Mouse (Mus musculus) heart, embryonic 13.5 days (tissue): ENCODE measurements around the gene Adar. TPM values are rescaled to one million over a fixed set of nuclear protein-coding genes. Genes with fewer than 3 reads are reported as not detected.
A peak's percentile ranks its signal among the peaks of the same experiment; 100 is the strongest.

Source experiments
- ATAC-seq: fragments of 200-750 bp; cut with Nextera tagmentation; 2 replicates; pipeline ENCODE4 v1.8.0; 2017; ENCODE audit warnings: moderate TSS enrichment; ENCODE audit not compliant: insufficient number of reproducible peaks, low FRiP score, low TSS enrichment; ENCODE audit errors: extremely low read depth
- H3K27ac ChIP-seq: fragments of 300-500 bp; sonication (generic); replicated peaks from 2 replicates; pipeline ENCODE4 v1.5.1; 2015; ENCODE audit warnings: moderate library complexity, mild to moderate bottlenecking, inconsistent platforms
- H3K27me3 ChIP-seq: fragments of 300-500 bp; sonication (generic); replicated peaks from 2 replicates; pipeline ENCODE4 v1.6.1; 2015; ENCODE audit warnings: mild to moderate bottlenecking, inconsistent platforms
- H3K36me3 ChIP-seq: fragments of 300-500 bp; sonication (generic); 2 replicates; pipeline ENCODE4 v1.6.1; 2015; ENCODE audit warnings: mild to moderate bottlenecking, inconsistent platforms
- H3K4me1 ChIP-seq: fragments of 300-500 bp; sonication (generic); 2 replicates; pipeline ENCODE4 v1.6.1; 2015; ENCODE audit warnings: inconsistent platforms
- H3K4me2 ChIP-seq: fragments of 300-500 bp; sonication (generic); 2 replicates; pipeline ENCODE4 v1.6.1; 2015; ENCODE audit warnings: inconsistent platforms, mild to moderate bottlenecking, moderate library complexity
- H3K4me3 ChIP-seq: fragments of 300-500 bp; sonication (generic); 2 replicates; pipeline ENCODE4 v1.5.1; 2015; ENCODE audit warnings: moderate library complexity, mild to moderate bottlenecking, inconsistent platforms
- H3K9ac ChIP-seq: fragments of 300-500 bp; sonication (generic); 2 replicates; pipeline ENCODE4 v1.6.1; 2015; ENCODE audit warnings: inconsistent platforms, mild to moderate bottlenecking, moderate library complexity
- H3K9me3 ChIP-seq: fragments of 300-500 bp; sonication (generic); 2 replicates; pipeline ENCODE4 v1.6.1; 2016; ENCODE audit warnings: inconsistent platforms
- WGBS: fragments of 180-500 bp; shearing (Covaris S2); methylation state at CpG from one replicate; pipeline ENCODE4 v1.1.7; 2015; ENCODE audit warnings: mixed read lengths; 5-methylcytosine and 5-hydroxymethylcytosine counted together
- polyA plus RNA-seq: library from polyadenylated mRNA; unstranded; fragments of >200 nt; fragmentation: Nextera tagmentation; extraction: Ambion mirVana; gene quantifications from 2 replicates; pipeline ENCODE4 v1.2.1, GENCODE M21; 2015

Adar gene
- polyA plus RNA-seq, 1 experiment from 2014 or later: 7.8 TPM

- Histone ChIP-seq H3K27ac (no peak overlapping the region), H3K9me3 (no peaks in the 10 kb centered on the region), H3K36me3 (no peaks in the 10 kb centered on the region), H3K4me2 (no peak overlapping the region), H3K4me3 (no peak overlapping the region), H3K27me3 (peaks cover 12% of the 10 kb centered on the region; the same call in 1 of the 2 replicates), H3K4me1 (no peaks in the 10 kb centered on the region), H3K9ac (no peak overlapping the region)
- ATAC-seq: no peak
- 76% methylated on average over 11 of the region's 11 CpGs for WGBS
Measured at GRCm38 (mm10) chr3:89700461-89700860, 14.4 kb upstream of the Adar start.

DNA sequence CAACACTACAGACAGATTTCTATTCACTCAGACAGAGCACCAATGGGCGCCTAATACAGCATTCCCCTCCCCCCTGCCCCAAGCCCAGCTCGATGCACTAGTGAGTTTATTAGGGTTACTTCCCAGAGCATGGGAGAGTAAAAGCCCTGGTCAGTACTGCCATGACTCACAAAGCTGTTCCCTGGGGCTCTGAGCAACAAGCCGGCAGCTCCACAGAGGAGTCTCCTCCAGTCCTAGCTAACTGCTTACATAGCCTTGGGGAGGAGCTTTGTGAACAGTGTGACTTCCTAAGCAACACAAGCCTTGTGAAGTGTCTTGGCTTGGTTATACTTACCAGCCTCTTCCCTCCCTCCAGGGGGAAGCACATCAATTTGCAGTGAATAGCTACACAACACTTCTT lies 11.2 kb upstream of the Adar start:
- no peak overlapping the region for H3K4me2 ChIP-seq
- no peak overlapping the region for H3K9ac ChIP-seq
- no peak overlapping the region for H3K4me3 ChIP-seq
- no peaks in the 10 kb centered on the region for H3K4me1 ChIP-seq
- WGBS: 33% methylated on average over 3 of the region's 3 CpGs
- H3K9me3 ChIP-seq: no peaks in the 10 kb centered on the region
- peaks cover 17% of the 10 kb centered on the region; the same call in 1 of the 2 replicates for H3K27me3 ChIP-seq
- ATAC-seq: no peak
- no peaks in the 10 kb centered on the region for H3K36me3 ChIP-seq
- no peak overlapping the region for H3K27ac ChIP-seq

DNA sequence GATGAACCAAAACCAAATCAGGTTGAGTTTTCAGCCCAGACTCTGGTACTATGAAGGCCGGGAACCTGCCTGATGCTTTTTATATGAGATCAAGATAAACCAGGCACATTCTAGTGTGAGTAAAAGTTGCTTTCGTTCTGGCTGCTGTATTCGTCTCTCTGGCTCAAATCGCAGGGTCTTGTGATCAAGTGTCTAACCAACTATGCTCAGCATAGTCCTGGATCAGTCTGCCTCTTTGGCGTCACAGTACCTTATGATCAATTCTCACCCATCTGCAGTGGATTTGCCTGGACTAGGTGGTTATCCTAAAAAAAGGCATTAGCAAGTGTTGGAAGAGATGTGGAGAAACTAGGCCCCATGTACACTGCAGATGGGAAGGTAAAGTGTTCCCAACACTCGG lies 10.8 kb upstream of the Adar start:
- WGBS: 64% methylated on average over 6 of the region's 6 CpGs

GRCm38 (mm10) chr3:89715207-89715966 lies 565 bp downstream of the Adar start:
- Histone ChIP-seq H3K4me2 (peak overlapping the region; percentile 95), H3K4me3 (peak overlapping the region; percentile 94), H3K9ac (peak overlapping the region; percentile 95), H3K9me3 (no peaks in the 10 kb centered on the region), H3K36me3 (no peaks in the 10 kb centered on the region), H3K4me1 (peaks cover 32% of the 10 kb centered on the region), H3K27ac (peak overlapping the region; percentile 90), H3K27me3 (peaks cover 19% of the 10 kb centered on the region; the same call in 1 of the 2 replicates)
- ATAC-seq: peak; percentile 58; the same call in 1 of the 2 replicates
- WGBS: 1% methylated on average over 52 of the region's 59 CpGs

More for the DNA sequence above, 10.8 kb upstream of the Adar start:
- Histone ChIP-seq H3K4me3 (no peak overlapping the region), H3K36me3 (no peaks in the 10 kb centered on the region), H3K27me3 (peaks cover 17% of the 10 kb centered on the region; the same call in 1 of the 2 replicates), H3K9me3 (no peaks in the 10 kb centered on the region), H3K4me1 (no peaks in the 10 kb centered on the region), H3K27ac (no peak overlapping the region), H3K9ac (no peak overlapping the region), H3K4me2 (no peak overlapping the region)
- no peak for ATAC-seq

DNA sequence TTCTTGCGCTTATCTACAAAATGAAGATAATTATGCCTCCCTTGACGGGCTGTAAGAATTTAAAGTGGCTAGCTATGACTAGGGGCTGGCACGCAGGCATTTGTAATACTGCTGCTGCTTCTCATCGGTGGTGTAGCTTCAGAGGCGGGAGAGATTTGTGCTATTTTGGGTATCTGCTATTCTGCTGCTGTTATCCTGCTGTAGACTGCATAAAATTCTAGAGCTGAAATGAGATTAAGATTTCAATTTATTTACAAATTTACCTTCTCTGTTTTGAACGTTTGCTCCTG lies 1.1 kb downstream of the Adar start:
- Histone ChIP-seq H3K27me3 (peaks cover 18% of the 10 kb centered on the region; the same call in 1 of the 2 replicates), H3K4me2 (peak overlapping the region; percentile 95), H3K27ac (peak overlapping the region; percentile 90), H3K9ac (peak overlapping the region; percentile 95), H3K9me3 (no peaks in the 10 kb centered on the region), H3K36me3 (no peaks in the 10 kb centered on the region), H3K4me3 (peak overlapping the region; percentile 94), H3K4me1 (peaks cover 34% of the 10 kb centered on the region)
- no peak for ATAC-seq
- WGBS: 24% methylated on average over 6 of the region's 6 CpGs

DNA sequence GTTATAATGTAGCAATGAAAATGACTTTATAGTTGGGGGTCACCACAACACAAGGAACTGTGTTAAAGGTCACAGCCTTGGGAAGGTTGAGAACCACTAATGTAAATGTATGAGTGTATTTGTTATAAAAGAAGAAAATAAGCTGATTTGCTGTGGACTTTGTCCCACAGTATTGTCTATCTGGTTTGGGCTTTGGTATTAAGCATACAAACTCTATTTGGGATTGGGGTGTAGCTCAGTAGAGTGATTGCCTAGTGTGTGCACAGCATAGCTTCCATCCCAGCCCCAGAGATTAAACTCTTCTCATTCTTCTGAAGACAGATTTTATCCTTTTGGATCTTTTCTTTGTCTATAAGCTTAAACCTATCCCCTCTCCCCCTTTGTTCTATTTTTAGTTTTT lies 7.2 kb downstream of the Adar start:
- H3K9ac ChIP-seq: no peak overlapping the region
- no peaks in the 10 kb centered on the region for H3K9me3 ChIP-seq
- H3K27ac ChIP-seq: no peak overlapping the region
- no peaks in the 10 kb centered on the region for H3K27me3 ChIP-seq
- H3K36me3 ChIP-seq: no peaks in the 10 kb centered on the region
- no peak overlapping the region for H3K4me2 ChIP-seq
- ATAC-seq: no peak
- no peak overlapping the region for H3K4me3 ChIP-seq
- peaks cover 25% of the 10 kb centered on the region for H3K4me1 ChIP-seq

DNA sequence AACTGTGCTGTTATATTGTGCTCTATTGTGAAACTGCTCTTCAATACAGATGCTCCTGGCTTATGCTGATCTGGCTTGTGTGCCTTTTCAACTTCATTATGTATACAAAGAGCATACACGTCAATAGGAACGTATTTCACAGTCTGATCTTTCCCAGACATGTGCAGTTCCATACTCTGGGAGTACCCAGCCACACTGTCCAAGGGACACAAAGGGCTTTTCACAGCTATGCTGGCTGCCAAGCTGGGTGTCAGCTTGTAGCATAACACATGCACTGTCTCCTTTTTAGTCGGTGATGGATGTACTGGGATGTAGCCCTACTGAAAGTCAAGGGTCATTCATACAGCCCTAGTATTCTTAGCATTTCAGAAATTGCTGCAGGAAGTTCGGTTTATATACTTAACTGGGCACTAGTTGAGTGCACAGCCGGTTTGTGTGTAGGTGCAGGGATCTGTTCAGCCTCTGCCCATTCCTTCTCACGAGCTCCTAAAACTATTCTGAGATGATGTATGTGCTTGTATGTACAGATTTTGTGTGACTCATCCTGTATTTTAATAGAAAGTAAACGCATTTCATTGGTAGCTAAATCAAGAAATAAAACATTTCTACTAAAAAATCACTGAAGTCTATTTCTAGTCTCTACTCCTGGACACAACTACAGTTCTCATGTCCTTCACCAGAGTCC lies 8.7 kb downstream of the Adar start:
- no peaks in the 10 kb centered on the region for H3K36me3 ChIP-seq
- H3K4me2 ChIP-seq: no peak overlapping the region
- H3K4me1 ChIP-seq: peaks cover 17% of the 10 kb centered on the region
- no peaks in the 10 kb centered on the region for H3K27me3 ChIP-seq
- H3K4me3 ChIP-seq: no peak overlapping the region
- no peak for ATAC-seq
- 62% methylated on average over 7 of the region's 7 CpGs for WGBS
- H3K9ac ChIP-seq: no peak overlapping the region
- H3K27ac ChIP-seq: no peak overlapping the region
- H3K9me3 ChIP-seq: no peaks in the 10 kb centered on the region

DNA sequence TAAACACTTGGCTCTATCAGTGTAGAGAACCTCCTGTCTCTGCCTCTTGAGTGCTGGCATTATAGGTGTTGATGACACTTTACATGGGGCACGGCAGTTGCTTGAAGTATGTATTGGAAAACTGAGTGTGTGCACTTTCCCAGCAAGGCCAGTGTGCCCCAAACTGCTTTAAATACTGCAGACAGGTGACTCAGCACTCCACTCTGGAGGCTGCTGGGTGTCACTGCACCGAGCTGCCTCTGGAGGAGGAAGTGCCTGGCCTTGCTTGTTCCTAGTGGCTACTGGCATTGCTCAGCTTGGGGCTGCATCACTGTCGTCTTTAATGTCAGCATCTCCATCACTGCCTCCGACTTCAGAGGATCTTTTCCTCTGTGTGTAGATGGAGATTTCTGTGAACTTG lies 12.2 kb downstream of the Adar start:
- WGBS: 10% methylated on average over 4 of the region's 4 CpGs
- no peak overlapping the region for H3K4me3 ChIP-seq
- no peak for ATAC-seq
- H3K9ac ChIP-seq: no peak overlapping the region
- H3K4me1 ChIP-seq: peaks cover 27% of the 10 kb centered on the region
- no peak overlapping the region for H3K4me2 ChIP-seq
- no peaks in the 10 kb centered on the region for H3K27me3 ChIP-seq
- H3K36me3 ChIP-seq: no peaks in the 10 kb centered on the region
- H3K9me3 ChIP-seq: no peaks in the 10 kb centered on the region
- no peak overlapping the region for H3K27ac ChIP-seq

DNA sequence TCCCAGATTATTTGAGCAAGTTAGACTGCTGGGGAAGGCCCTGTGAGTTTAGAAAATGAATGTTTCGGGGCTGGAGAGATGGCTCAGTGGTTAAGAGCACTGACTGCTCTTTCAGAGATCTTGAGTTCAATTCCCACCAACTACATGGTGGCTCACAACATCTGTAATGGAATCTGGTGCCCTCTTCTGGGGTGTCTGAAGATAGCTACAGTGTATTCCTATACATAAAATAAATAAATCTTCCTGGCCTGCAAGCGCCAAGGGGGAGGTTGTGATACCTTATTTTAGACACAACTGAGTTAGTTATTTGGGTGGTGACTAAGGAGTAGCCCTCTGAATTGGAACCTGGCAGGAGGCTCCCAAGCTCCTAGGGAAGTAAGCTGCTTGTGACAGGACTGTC lies 14.0 kb downstream of the Adar start:
- Histone ChIP-seq H3K27me3 (no peaks in the 10 kb centered on the region), H3K4me3 (no peak overlapping the region), H3K4me2 (no peak overlapping the region), H3K9me3 (no peaks in the 10 kb centered on the region), H3K4me1 (peaks cover 25% of the 10 kb centered on the region), H3K9ac (no peak overlapping the region), H3K27ac (no peak overlapping the region), H3K36me3 (no peaks in the 10 kb centered on the region)
- ATAC-seq: no peak
- 72% methylated on average over 2 of the region's 2 CpGs for WGBS

GRCm38 (mm10) chr3:89730350-89731331 lies 15.8 kb downstream of the Adar start:
- H3K9ac ChIP-seq: peak overlapping the region; percentile 84
- WGBS: 1% methylated on average over 32 of the region's 32 CpGs
- no peaks in the 10 kb centered on the region for H3K9me3 ChIP-seq
- peaks cover 29% of the 10 kb centered on the region for H3K4me1 ChIP-seq
- peak overlapping the region; percentile 72 for H3K27ac ChIP-seq
- H3K36me3 ChIP-seq: peaks cover 9% of the 10 kb centered on the region
- no peaks in the 10 kb centered on the region for H3K27me3 ChIP-seq
- peak; percentile 84 for ATAC-seq
- H3K4me3 ChIP-seq: peak overlapping the region; percentile 85
- peak overlapping the region; percentile 90 for H3K4me2 ChIP-seq

DNA sequence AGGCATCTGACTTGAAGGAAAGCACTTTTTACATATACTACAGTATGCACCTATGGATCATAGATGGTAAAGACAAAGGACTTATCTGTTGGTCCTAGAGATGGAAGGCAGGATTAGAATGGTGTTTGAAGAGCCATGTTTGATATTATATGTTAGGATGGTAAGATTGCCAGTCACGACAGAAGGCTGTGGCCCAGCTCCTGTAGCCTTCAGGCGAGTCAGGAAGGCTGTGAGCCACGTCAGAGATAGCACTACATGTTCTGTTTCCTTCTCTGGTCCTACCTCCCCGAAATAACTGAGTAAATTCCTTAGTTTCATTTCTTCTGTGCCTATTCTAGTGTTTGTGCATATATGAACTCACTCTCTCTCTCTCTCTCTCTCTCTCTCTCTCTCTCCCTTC lies 17.3 kb downstream of the Adar start:
- no peaks in the 10 kb centered on the region for H3K9me3 ChIP-seq
- H3K4me1 ChIP-seq: peaks cover 29% of the 10 kb centered on the region
- no peak overlapping the region for H3K4me3 ChIP-seq
- H3K27ac ChIP-seq: no peak overlapping the region
- 60% methylated on average over 4 of the region's 4 CpGs for WGBS
- H3K9ac ChIP-seq: no peak overlapping the region
- H3K36me3 ChIP-seq: peaks cover 23% of the 10 kb centered on the region
- H3K4me2 ChIP-seq: peak overlapping the region; percentile 90; the same call in 1 of the 2 replicates
- H3K27me3 ChIP-seq: no peaks in the 10 kb centered on the region
- no peak for ATAC-seq
